ENCODE assay signal across 14 mouse cellular contexts in the genomic region with DNA sequence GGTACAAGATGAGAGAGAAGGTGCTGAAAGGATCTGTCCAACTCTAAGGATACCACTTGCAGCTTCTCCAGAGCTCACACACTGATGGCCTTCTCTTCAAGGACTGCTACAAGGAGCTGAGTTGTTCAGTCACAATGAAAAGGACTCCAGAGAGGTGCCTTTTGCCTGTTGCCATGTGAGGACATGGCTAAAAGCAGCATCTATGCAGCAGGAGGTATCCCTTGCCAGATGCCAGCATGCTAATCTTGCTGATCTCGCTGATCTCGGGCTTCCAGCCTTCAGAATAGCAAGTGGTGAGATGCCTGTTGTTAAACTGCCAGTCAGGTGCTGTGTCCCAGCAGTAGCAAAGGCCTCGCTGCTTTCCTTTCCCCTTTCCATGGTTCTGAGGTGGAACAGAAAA. TPM values are rescaled to one million over a fixed set of nuclear protein-coding genes. Genes with fewer than 3 reads are reported as not detected.
"Had no signal": no experiment of that assay in that cellular context is flagged by ENCODE, and none has a peak within 500 bp of the region (broad histone marks: within the 10 kb centered on the region; RNA-seq: fewer than 3 reads in every experiment).

No protein-coding gene starts in this region.

- H3K4me2 ChIP-seq: limb, embryonic 13.5 days; midbrain, embryonic 12.5 days had no signal

- H3K9ac ChIP-seq: limb, embryonic 13.5 days; liver, embryonic 14.5 days; midbrain, embryonic 12.5 days had no signal

- H3K27ac ChIP-seq: layer of hippocampus, adult 2 months; limb, embryonic 13.5 days; liver, embryonic 14.5 days; midbrain, embryonic 12.5 days; stomach, postnatal 0 days had no signal

- DNase-seq: kidney, postnatal 10 days; kidney, postnatal 4 days; left cerebral cortex, postnatal 4 days; lung, adult 18-20 months; right cerebral cortex, adult 18-20 months; right cerebral cortex, postnatal 25 days; thymus, adult 18-20 months; thymus, postnatal 14 days had no signal

- H3K27me3 ChIP-seq: limb, embryonic 13.5 days; midbrain, embryonic 12.5 days had no signal

- H3K4me3 ChIP-seq: layer of hippocampus, adult 2 months; limb, embryonic 13.5 days; midbrain, embryonic 12.5 days had no signal

- H3K36me3 ChIP-seq: limb, embryonic 13.5 days; midbrain, embryonic 12.5 days had no signal

- H3K4me1 ChIP-seq: limb, embryonic 13.5 days had no signal

- H3K9me3 ChIP-seq: limb, embryonic 13.5 days; midbrain, embryonic 12.5 days had no signal

RNA-seq across cellular contexts. Expression of a gene that starts 43.5 kb away (rescaled TPM):
- polyA plus RNA-seq: liver, adult 2 months had no signal
